Mouse (Mus musculus) erythroblast, embryonic 14.5 days (primary cell): Measurements from ENCODE around the gene Ppil6.

ENCODE experiments used
- GATA1 ChIP-seq: IDR thresholded peaks from 2 replicates; pipeline ENCODE4 v1.6.1; 2012; ENCODE audit warnings: low read length, inconsistent platforms, mixed read lengths
- TAL1 ChIP-seq: IDR thresholded peaks from 3 replicates; pipeline ENCODE4 v1.6.1; 2012; ENCODE audit warnings: low read length, inconsistent platforms, mixed read lengths

- TF ChIP-seq GATA1 (no peak), TAL1 (no peak)
Observed at GRCm38 (mm10) chr10:41553711-41554110, 63.5 kb downstream of the Ppil6 start.
